Mouse (Mus musculus) cerebellum, postnatal 10 days (tissue): Measurements from ENCODE around the gene Twsg1.

ENCODE experiments used
- DNase-seq, 2 experiments: peaks; one replicate each; pipeline ENCODE4 v3.0.0; 2021; ENCODE audit warnings: mixed read lengths in 2 of 2

Gene Twsg1

GRCm38 (mm10) chr17:65885697-65886529, 65.1 kb downstream of the Twsg1 start, which contains the start of gene Ralbp1:
Gene Ralbp1, minus strand, starts transcription at chr17:65885798.
- peak; percentile 48 to 62 for DNase-seq

- DNase-seq: no peak
Measured at GRCm38 (mm10) chr17:65885398-65885696, 65.7 kb downstream of the Twsg1 start.

GRCm38 (mm10) chr17:65884691-65885397, 66.2 kb downstream of the Twsg1 start:
- DNase-seq: peak; percentile 99 to 100

GRCm38 (mm10) chr17:65884061-65884669, 66.9 kb downstream of the Twsg1 start:
- DNase-seq: peak; percentile 71 to 74

- DNase-seq: no peak
Measured at GRCm38 (mm10) chr17:65877026-65877425, 74.0 kb downstream of the Twsg1 start.

GRCm38 (mm10) chr17:65873834-65874233, 77.2 kb downstream of the Twsg1 start:
- DNase-seq: no peak

- no peak for DNase-seq
Measured at GRCm38 (mm10) chr17:65873156-65873555, 77.9 kb downstream of the Twsg1 start.

GRCm38 (mm10) chr17:65872652-65873051, 78.4 kb downstream of the Twsg1 start:
- peak; percentile 67 to 73 for DNase-seq

- no peak for DNase-seq
Measured at GRCm38 (mm10) chr17:65872051-65872450, 79.0 kb downstream of the Twsg1 start.
